Mouse (Mus musculus) skeletal muscle tissue, adult 2 months (tissue): ENCODE data around the gene Smtnl2.
A peak's percentile ranks its signal among the peaks of the same experiment; 100 is the strongest.

Experiments used
- DNase-seq: peaks from one replicate; pipeline ENCODE4 v3.0.0-alpha.2; 2012; ENCODE audit warnings: low read depth, low spot score

Smtnl2 gene

GRCm38 (mm10) chr11:72402017-72402416 lies 9.5 kb downstream of the Smtnl2 start:
- DNase-seq: no peak

- DNase-seq: no peak
These were observed 10.4 kb downstream of the Smtnl2 start for GRCm38 (mm10) chr11:72401068-72401467.

GRCm38 (mm10) chr11:72397811-72398525 lies 13.5 kb downstream of the Smtnl2 start:
- DNase-seq: no peak

- DNase-seq: peak; percentile 86
These were observed 14.4 kb downstream of the Smtnl2 start for GRCm38 (mm10) chr11:72397072-72397471.

- no peak for DNase-seq
These were observed 14.9 kb downstream of the Smtnl2 start for GRCm38 (mm10) chr11:72396621-72397020.

DNA sequence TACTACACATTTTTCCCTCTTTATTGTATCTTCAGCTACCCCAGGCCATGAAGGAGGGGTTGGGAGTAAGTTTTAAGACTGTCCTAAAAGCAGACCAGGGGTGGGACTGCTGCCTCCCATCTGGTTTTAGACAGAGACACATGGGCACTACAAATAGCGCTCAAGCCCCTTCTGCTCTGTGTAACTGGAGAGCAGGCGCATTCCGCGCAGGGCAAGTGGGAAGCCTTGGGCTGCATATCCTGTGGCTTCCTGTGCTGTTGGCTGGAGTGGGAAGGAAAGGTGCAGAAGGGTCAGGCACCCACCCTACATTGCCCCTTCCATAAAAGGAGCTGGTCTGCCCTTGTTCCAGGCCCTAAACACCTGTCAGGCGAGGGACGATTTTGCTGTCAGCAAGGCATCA lies 15.9 kb downstream of the Smtnl2 start:
- no peak for DNase-seq

DNA sequence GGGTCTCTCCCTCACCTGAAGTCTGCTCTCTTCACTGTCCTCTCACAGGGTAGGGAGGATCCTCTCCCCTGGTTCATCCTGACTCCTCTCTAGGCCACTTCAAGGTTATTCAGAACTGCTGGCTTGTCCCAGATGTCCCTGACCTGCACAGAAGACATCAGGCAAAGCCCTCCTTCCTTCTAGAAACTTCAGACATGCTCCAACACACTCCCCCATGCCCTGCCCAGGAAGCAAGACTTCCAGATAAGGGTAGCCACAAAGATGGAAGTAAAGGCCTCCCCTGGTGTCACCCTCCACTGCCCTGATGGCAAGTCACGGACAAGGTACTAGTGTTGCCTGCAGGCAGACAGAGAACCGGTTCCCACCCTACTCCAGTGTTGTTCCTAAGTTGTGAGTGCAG lies 16.8 kb downstream of the Smtnl2 start:
- no peak for DNase-seq

DNA sequence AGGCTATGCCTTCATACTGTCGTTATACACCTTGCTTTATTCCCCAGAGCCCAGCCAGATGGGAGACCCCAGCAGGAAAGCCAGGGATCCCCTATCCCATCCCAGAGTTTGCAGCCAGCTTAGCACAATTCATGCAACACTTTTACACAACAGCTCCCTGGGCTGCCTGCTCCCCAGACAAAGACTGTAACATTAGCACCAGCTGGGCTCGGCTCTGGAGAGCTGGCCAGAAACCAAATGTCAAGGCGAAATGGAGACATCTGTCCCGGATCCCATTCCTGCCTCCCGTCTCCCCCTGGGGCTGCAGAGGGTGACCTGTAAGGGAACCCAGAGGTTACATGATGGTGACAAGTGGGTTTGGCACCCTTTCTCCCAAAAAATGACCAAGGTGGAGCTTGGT lies 17.8 kb downstream of the Smtnl2 start:
- DNase-seq: peak; percentile 81

DNA sequence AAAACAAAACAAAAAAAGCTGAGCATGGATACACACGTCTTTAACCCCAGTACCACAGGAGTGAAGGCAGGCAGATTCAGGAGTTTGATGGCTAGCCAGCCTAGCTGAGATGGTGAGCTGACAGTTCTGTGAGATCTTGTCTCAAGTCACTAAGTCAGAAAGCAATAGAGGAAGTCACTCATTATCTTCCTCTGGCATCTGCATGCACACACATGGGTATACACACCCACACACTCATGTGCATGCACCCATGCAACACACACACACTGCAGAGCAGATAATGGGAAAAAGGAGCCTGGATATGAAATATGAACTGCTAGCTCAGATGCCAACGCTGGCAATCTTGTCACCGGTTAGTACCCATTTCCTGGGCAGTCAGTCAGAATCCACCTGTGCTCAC lies 18.3 kb downstream of the Smtnl2 start:
- DNase-seq: no peak

- no peak for DNase-seq
These were observed 20.3 kb downstream of the Smtnl2 start for GRCm38 (mm10) chr11:72391181-72391580.

GRCm38 (mm10) chr11:72389407-72390142 lies 21.9 kb downstream of the Smtnl2 start:
- DNase-seq: peak; percentile 81

DNA sequence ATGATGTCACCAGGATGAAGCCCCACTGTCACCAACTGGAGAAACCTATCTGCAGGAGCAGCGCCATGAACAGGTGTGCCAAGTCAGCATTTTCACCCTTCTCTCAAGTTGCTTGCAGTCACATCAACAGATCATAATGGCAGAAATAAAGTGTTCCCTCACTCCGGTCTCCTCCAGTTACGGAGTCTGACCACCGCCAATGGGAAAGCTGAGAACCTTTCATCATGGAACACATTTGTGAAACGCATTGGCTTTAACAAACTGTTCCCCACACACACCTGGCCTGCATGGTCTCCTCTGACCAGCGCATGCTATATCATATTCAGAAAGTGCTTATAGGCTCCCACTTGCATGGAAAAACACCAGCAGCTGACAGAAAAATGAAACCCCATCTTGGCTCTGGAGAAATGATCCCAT lies 23.4 kb downstream of the Smtnl2 start:
- DNase-seq: peak; percentile 94

GRCm38 (mm10) chr11:72379351-72379750 lies 32.2 kb downstream of the Smtnl2 start:
- peak; percentile 87 for DNase-seq

- peak; percentile 94 for DNase-seq
These were observed 33.3 kb downstream of the Smtnl2 start for GRCm38 (mm10) chr11:72378222-72378621.

GRCm38 (mm10) chr11:72376562-72376961 lies 35.0 kb downstream of the Smtnl2 start:
- DNase-seq: no peak

DNA sequence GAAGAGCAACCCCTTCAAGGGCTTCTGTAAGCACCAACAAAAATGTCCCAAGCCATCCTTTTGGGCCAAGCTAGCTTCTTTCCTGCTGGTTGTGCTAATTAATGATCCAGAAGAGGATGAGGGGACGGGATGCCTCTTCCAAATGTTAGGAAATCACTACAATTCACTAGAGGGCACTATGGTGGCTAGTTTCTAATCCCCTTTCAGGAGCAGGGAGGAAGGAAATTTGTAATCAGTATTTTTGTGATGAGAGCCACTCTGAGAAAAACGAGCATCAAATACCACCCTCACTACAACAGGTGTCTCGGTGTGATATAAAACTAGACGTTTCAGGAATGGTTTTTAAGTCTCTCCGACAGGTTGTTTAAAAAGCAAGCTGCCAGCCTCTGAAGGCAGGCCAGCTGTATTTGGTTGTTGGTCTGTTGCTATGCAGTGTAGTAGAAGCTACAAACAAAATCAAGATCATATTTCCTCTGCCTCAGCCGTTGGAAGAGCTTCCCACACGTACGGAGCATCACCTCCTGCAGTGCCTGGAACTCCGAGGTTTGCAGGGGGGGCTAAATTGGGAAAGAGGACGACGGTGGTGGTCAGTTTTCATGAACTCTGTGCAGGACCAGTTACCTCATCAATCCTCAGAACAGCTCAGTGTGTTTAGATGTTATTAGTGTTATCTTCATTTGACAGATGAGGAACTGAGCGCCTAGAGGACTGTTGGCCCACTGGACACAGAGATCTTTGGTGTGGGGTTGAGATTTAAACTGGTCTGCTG lies 41.4 kb downstream of the Smtnl2 start:
- peak; percentile 81 for DNase-seq

- DNase-seq: no peak
These were observed 43.4 kb downstream of the Smtnl2 start for GRCm38 (mm10) chr11:72367934-72368674.

GRCm38 (mm10) chr11:72366126-72366525 lies 45.4 kb downstream of the Smtnl2 start:
- no peak for DNase-seq

DNA sequence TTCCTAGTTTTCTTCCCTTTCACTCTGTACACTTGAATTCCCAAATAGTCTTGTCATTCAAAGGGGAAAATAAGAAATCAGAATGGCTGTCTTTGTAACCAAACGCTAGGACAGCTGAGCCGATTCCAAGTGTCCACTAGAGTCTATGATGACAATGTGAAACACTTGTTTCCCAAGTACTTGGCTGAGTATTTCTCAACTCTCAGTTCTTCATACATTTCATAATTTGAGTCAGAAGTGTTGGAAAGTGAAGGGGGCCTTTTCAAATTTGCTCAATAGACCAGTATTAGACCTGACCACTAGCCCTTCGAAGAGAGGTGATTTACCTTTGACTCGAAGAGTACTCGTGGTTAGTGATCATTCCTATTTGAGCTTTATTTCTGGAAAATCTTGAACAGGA lies 47.0 kb downstream of the Smtnl2 start:
- no peak for DNase-seq

DNA sequence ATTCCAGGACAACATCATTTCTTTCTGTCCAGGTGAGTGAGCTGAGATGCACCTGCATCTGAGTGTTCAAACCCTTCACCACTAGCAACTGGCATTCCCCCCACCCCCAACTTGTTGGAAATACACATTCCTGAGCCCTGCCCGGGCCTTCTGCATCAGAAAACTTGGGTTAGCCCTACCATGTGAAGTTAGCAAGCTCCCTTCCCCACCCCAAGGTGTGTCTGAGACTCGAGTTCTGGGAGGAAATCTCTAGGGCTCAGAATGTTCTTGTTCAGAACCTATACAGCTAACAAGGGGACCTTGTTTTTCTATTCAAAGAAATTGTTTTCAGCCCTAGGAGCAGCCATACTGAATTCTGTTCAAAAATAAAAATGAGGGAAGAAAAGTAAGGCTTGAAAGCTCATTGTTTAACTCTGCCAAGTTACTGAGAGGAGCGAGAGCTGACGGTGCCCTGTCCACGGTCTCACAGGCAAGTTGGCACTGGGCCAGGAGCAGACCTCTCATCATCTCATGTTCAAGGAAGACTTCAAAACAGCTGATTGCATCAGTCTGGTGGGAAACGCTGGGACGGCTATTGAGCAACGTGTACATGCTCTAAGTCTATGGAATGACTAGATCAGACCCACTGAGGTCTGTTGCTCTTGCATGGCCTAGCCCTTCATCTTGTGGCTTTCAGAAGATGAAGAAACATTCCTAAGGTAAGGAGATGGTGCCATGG lies 47.8 kb downstream of the Smtnl2 start:
- DNase-seq: no peak

DNA sequence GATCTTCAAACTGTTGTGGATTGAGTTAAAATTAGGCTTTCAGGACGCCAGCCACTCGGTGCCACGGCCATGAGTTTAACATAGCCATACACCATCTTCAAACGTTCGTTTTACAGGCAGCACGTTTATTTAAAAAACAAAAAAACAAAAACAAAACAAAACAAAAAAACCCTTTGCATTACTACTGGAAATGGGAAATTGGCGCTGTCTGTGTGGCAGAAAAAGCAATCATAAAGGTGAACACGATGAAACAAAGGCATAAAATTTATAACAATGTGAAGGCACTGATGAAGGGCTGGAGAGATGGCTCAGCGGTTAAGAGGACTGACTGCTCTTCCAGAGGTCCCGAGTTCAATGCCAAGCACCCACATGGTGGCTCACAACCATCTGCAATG lies 49.2 kb downstream of the Smtnl2 start, which contains the start of gene Tekt1:
Gene Tekt1 (minus strand): TSS at position 96 of the 395 bp plus-strand sequence.
- DNase-seq: no peak
